Mouse (Mus musculus): ENCODE results near the gene Adi1.

- TF ChIP-seq POLR2A (IDR thresholded peaks at IDR 0.05; ENCODE audit: borderline replicate concordance, extremely low read depth, insufficient read depth, insufficient read length, poor library complexity, severe bottlenecking), result no peak
- no peak for TF ChIP-seq CTCF (IDR thresholded peaks at IDR 0.05; ENCODE audit: borderline replicate concordance, extremely low read depth, insufficient read depth, insufficient read length)
These were observed 852 bp upstream of the Adi1 start for GRCm38 (mm10) chr12:28674038-28674720.
